Mouse (Mus musculus): Measurements from ENCODE around the gene Bnip2. TPM values are rescaled to one million over a fixed set of nuclear protein-coding genes. Genes with fewer than 3 reads are reported as not detected.
A peak's percentile ranks its signal among the peaks of the same experiment; 100 is the strongest.
"Not testable (repeated sequence)": the region's sequence is repeated elsewhere in the genome, so short reads cannot be mapped to it uniquely, and the experiment has no call there.

The Bnip2 gene
- polyA plus RNA-seq, 1 experiment from 2014 or later, result 124 TPM

DNA sequence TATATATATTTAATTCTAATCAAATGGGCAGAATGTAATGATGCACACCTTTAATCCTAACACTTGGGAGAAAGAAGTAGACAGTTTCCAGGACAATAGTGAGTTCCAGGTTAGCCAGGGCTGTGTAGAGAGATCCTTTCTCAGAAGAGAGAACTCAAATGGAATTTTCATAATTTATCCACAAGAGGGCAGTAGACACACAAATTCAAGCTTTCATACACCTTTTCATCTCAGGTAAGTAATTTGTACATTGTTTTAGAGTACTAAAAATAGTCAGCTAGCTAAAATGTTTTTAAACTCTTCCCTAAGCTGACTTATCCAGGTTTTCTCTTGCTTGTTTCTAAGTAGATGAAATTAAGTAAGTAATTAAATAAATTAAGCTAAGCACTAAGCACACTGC, 29.6 kb downstream of the Bnip2 start:
- H3K9me3 ChIP-seq (ENCODE audit: control insufficient read depth, low read length), result no peaks in the 10 kb centered on the region
- no peak overlapping the region for H3K4me2 ChIP-seq (ENCODE audit: low read depth, low read length)
- no peak overlapping the region for H3K27ac ChIP-seq (replicated peaks; ENCODE audit: low read depth, low read length)
- peaks cover 30% of the 10 kb centered on the region for H3K36me3 ChIP-seq (ENCODE audit: control insufficient read depth, insufficient read depth, low read length)
- peaks cover under 1% of the 10 kb centered on the region; the same call in 1 of the 2 replicates for H3K4me1 ChIP-seq (ENCODE audit: control insufficient read depth, insufficient read depth, low read length)
- ATAC-seq (ENCODE audit: low read depth), result no peak
- H3K9ac ChIP-seq (ENCODE audit: low read depth, low read length), result no peak overlapping the region
- H3K4me3 ChIP-seq (ENCODE audit: low read depth, low read length), result no peak overlapping the region
- peak; percentile 33 for DNase-seq (ENCODE audit: low spot score)
- no peaks in the 10 kb centered on the region for H3K27me3 ChIP-seq (replicated peaks; ENCODE audit: control insufficient read depth, insufficient read depth, low read length)

DNA sequence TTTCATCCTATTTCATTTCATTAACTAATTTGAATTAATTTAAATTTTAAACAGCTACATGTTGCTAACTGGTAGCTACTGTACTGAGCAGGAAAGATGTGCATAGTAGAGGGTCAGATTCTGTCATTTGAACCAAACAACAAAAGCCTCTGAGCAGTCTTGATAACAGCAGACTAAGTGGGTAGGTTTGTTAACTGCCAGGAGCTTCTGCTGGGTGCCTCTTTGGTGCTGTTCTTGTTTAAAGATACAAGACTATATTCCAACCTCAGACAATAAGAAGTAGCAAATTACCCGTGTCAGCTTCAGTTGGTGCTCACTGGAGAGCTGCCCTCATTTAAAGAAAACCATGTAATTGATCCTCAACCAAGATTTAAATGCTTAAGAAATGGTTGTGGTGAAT, 32.3 kb downstream of the Bnip2 start:
- Histone ChIP-seq H3K9me3 (ENCODE audit: control insufficient read depth, low read length) (no peaks in the 10 kb centered on the region), H3K27ac (replicated peaks; ENCODE audit: low read depth, low read length) (no peak overlapping the region), H3K27me3 (replicated peaks; ENCODE audit: control insufficient read depth, insufficient read depth, low read length) (no peaks in the 10 kb centered on the region), H3K4me1 (ENCODE audit: control insufficient read depth, insufficient read depth, low read length) (no peaks in the 10 kb centered on the region), H3K4me3 (ENCODE audit: low read depth, low read length) (no peak overlapping the region), H3K9ac (ENCODE audit: low read depth, low read length) (no peak overlapping the region), H3K4me2 (ENCODE audit: low read depth, low read length) (no peak overlapping the region), H3K36me3 (ENCODE audit: control insufficient read depth, insufficient read depth, low read length) (peaks cover 30% of the 10 kb centered on the region)
- ATAC-seq (ENCODE audit: low read depth) (no peak), DNase-seq (ENCODE audit: low spot score) (no peak)
- WGBS, result 74% methylated on average over 1 of the region's 1 CpGs

DNA sequence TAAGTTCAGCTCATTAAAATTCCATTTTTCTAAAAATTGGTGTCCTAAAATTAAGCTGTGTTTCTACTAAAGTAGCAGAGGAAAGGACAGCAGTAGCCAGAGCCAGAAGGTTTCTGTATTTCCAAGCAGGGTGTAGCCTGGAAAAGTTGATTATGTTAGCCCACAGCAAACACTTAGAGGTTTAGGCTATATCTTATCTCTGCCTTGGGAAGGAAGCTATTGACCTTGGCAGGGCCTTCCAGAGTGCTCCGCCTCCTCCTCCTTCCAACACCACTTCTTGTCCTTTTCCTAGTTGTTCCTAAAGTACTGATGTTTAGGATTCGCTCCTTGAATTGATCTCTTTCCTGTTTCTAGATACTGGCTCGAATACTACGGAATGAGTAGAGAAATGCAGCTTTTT, 32.8 kb downstream of the Bnip2 start:
- Histone ChIP-seq H3K27ac (replicated peaks; ENCODE audit: low read depth, low read length) (no peak overlapping the region), H3K4me3 (ENCODE audit: low read depth, low read length) (no peak overlapping the region), H3K9ac (ENCODE audit: low read depth, low read length) (no peak overlapping the region), H3K4me2 (ENCODE audit: low read depth, low read length) (no peak overlapping the region), H3K9me3 (ENCODE audit: control insufficient read depth, low read length) (no peaks in the 10 kb centered on the region), H3K27me3 (replicated peaks; ENCODE audit: control insufficient read depth, insufficient read depth, low read length) (no peaks in the 10 kb centered on the region), H3K36me3 (ENCODE audit: control insufficient read depth, insufficient read depth, low read length) (peaks cover 30% of the 10 kb centered on the region), H3K4me1 (ENCODE audit: control insufficient read depth, insufficient read depth, low read length) (no peaks in the 10 kb centered on the region)
- DNase-seq (ENCODE audit: low spot score) (no peak), ATAC-seq (ENCODE audit: low read depth) (no peak)
- 94% methylated on average over 4 of the region's 4 CpGs for WGBS

DNA sequence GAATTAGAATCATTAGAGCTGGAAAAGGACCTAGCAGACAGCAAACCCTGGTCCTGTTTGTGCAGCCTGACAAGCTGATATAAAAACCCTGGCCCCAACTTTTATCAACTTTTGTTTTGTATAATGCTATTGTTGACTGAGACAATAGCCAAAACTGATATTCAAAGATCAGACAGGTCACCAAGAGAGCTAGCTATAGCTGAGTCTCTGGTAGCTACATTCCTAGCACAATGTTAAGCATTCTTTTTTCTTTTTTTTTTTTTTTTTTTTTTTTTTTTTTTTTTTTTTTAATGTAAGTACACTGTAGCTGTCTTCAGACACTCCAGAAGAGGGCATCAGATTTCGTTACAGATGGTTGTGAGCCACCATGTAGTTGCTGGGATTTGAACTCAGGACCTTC, 34.3 kb downstream of the Bnip2 start:
- not testable (repeated sequence) for H3K27ac ChIP-seq (replicated peaks; ENCODE audit: low read depth, low read length); ATAC-seq (ENCODE audit: low read depth); DNase-seq (ENCODE audit: low spot score); H3K4me3 ChIP-seq (ENCODE audit: low read depth, low read length); H3K4me2 ChIP-seq (ENCODE audit: low read depth, low read length); H3K9ac ChIP-seq (ENCODE audit: low read depth, low read length); H3K4me1 ChIP-seq (ENCODE audit: control insufficient read depth, insufficient read depth, low read length); H3K27me3 ChIP-seq (replicated peaks; ENCODE audit: control insufficient read depth, insufficient read depth, low read length); H3K9me3 ChIP-seq (ENCODE audit: control insufficient read depth, low read length)
- 64% methylated on average over 1 of the region's 1 CpGs for WGBS
- H3K36me3 ChIP-seq (ENCODE audit: control insufficient read depth, insufficient read depth, low read length), result peaks cover 30% of the 10 kb centered on the region

DNA sequence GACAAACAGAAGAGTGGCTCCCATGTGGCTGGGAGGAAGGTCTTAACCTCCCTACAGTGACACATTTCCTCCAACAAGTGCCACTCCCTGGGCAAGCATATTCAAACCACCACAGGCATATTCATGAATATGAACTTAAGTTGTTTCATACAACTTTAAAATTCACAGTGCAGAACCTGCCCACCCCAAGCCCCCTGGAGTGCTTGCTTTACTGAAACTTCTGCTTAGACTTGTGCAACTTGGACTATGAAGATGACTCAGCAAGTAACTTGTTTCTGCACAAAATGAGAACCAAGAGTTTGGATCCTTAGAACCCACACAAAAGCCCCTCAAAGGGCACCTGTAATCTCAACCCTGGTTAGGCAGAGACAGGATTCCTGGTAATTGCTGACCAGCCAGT, 35.4 kb downstream of the Bnip2 start:
- no peak overlapping the region for H3K9ac ChIP-seq (ENCODE audit: low read depth, low read length)
- H3K27me3 ChIP-seq (replicated peaks; ENCODE audit: control insufficient read depth, insufficient read depth, low read length), result no peaks in the 10 kb centered on the region
- no peaks in the 10 kb centered on the region for H3K4me1 ChIP-seq (ENCODE audit: control insufficient read depth, insufficient read depth, low read length)
- no peak overlapping the region for H3K4me2 ChIP-seq (ENCODE audit: low read depth, low read length)
- H3K4me3 ChIP-seq (ENCODE audit: low read depth, low read length), result no peak overlapping the region
- no peak for DNase-seq (ENCODE audit: low spot score)
- no peak overlapping the region for H3K27ac ChIP-seq (replicated peaks; ENCODE audit: low read depth, low read length)
- no peak for ATAC-seq (ENCODE audit: low read depth)
- no peaks in the 10 kb centered on the region for H3K9me3 ChIP-seq (ENCODE audit: control insufficient read depth, low read length)
- peaks cover 30% of the 10 kb centered on the region for H3K36me3 ChIP-seq (ENCODE audit: control insufficient read depth, insufficient read depth, low read length)

DNA sequence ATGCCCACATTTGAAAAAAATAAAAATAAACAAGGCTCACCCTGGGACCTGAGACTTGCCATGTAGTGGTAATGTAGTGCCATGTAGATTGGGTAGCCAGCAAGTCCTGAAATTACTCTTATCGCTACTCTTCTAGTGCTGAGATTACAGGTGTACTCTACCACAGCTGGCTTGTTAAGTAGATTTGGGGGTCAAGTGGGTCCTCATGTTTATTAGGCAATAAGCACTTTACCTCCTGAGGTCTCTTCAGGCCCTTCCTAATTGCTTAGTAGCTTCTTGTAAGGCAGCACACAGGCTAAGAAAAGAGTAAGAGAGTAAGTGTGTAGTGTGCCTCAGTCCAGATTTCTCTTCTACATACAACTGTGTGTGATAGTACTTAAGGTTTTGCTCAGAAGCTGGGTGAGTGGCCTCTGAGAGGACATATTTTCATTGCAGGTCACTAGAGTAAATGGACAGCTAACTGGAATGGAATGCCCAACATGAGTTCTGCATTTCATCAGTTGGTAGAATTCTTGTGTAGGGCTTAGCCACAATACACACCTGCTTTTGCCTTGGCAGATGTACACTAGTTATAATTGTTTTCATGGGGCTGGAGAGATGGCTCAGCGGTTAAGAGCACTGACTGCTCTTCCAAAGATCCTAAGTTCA, 36.2 kb downstream of the Bnip2 start:
- DNase-seq (ENCODE audit: low spot score) (no peak), ATAC-seq (ENCODE audit: low read depth) (no peak)
- Histone ChIP-seq H3K27ac (replicated peaks; ENCODE audit: low read depth, low read length) (no peak overlapping the region), H3K4me1 (ENCODE audit: control insufficient read depth, insufficient read depth, low read length) (no peaks in the 10 kb centered on the region), H3K27me3 (replicated peaks; ENCODE audit: control insufficient read depth, insufficient read depth, low read length) (no peaks in the 10 kb centered on the region), H3K9ac (ENCODE audit: low read depth, low read length) (no peak overlapping the region), H3K4me2 (ENCODE audit: low read depth, low read length) (no peak overlapping the region), H3K9me3 (ENCODE audit: control insufficient read depth, low read length) (no peaks in the 10 kb centered on the region), H3K36me3 (ENCODE audit: control insufficient read depth, insufficient read depth, low read length) (peaks cover 23% of the 10 kb centered on the region), H3K4me3 (ENCODE audit: low read depth, low read length) (no peak overlapping the region)
- 80% methylated on average over 2 of the region's 2 CpGs for WGBS

DNA sequence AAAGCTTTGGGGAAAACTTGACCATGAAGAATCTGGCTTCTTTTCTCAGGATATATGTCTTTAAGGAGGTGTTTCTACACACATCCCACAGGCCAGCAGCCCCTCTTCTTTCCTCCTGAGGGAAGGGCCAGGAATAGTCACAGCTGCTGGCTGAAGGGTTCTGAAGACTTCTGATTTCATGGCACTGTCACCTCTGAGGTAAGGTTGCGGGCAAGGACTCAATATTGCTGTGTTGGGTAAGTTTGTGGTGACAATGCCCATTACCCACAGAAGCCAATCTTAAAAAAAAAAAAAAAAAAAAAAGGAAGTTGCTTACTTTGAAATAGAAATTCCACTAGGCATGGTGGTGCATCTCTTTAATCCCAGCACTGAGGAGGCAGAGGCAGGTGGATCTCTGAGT, 42.9 kb downstream of the Bnip2 start:
- no peak for ATAC-seq (ENCODE audit: low read depth)
- Histone ChIP-seq H3K4me3 (ENCODE audit: low read depth, low read length) (no peak overlapping the region), H3K27ac (replicated peaks; ENCODE audit: low read depth, low read length) (no peak overlapping the region), H3K9ac (ENCODE audit: low read depth, low read length) (no peak overlapping the region), H3K4me2 (ENCODE audit: low read depth, low read length) (no peak overlapping the region), H3K36me3 (ENCODE audit: control insufficient read depth, insufficient read depth, low read length) (no peaks in the 10 kb centered on the region), H3K27me3 (replicated peaks; ENCODE audit: control insufficient read depth, insufficient read depth, low read length) (no peaks in the 10 kb centered on the region), H3K4me1 (ENCODE audit: control insufficient read depth, insufficient read depth, low read length) (no peaks in the 10 kb centered on the region), H3K9me3 (ENCODE audit: control insufficient read depth, low read length) (no peaks in the 10 kb centered on the region)
- DNase-seq (ENCODE audit: low spot score), result no peak
- 94% methylated on average over 1 of the region's 1 CpGs for WGBS

DNA sequence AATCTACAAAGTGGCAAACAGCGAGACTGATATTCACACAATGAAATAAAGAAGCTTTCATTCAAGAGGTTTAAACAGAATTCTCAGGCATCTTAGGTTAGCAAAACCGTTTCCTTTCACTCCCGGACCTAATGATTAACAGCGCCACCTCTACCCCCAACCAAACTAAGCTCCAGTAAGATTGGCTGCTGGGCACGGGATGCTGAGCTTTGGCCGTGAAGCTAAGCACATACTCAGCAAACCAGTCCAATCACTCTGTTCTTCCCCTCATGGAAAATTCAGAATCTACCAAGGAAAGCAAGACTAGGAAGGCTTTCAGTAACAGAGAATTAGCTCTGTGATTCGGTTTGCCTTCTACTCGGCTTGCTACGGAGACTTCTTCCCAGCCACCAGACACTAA, 43.8 kb downstream of the Bnip2 start:
- Histone ChIP-seq H3K9ac (ENCODE audit: low read depth, low read length) (no peak overlapping the region), H3K9me3 (ENCODE audit: control insufficient read depth, low read length) (no peaks in the 10 kb centered on the region), H3K4me2 (ENCODE audit: low read depth, low read length) (no peak overlapping the region), H3K4me1 (ENCODE audit: control insufficient read depth, insufficient read depth, low read length) (no peaks in the 10 kb centered on the region), H3K27me3 (replicated peaks; ENCODE audit: control insufficient read depth, insufficient read depth, low read length) (no peaks in the 10 kb centered on the region), H3K36me3 (ENCODE audit: control insufficient read depth, insufficient read depth, low read length) (no peaks in the 10 kb centered on the region), H3K27ac (replicated peaks; ENCODE audit: low read depth, low read length) (no peak overlapping the region), H3K4me3 (ENCODE audit: low read depth, low read length) (no peak overlapping the region)
- WGBS, result 70% methylated on average over 9 of the region's 9 CpGs
- no peak for ATAC-seq (ENCODE audit: low read depth)
- DNase-seq (ENCODE audit: low spot score), result no peak

DNA sequence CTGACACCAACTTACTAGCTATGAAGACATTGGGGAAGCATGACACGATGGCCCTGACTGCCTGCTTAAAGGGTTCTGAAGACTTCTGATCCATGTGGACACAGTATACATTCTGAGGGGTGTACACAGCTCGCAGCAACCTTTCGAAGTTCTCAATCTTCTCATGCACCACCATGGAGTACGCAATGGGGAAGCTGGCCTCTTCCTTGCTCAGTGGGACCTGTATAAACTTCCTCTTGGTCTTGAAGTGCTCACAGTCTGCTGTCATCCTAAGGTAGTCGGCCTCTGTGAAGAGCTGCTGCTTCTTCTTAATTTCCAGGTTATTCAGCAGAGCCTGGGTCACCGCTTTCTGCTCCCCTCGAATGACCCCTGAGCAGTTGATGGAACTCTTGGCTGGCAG, 45.4 kb downstream of the Bnip2 start:
- H3K9ac ChIP-seq (ENCODE audit: low read depth, low read length), result no peak overlapping the region
- WGBS, result 88% methylated on average over 7 of the region's 7 CpGs
- no peak for DNase-seq (ENCODE audit: low spot score)

More for the DNA sequence above, 45.4 kb downstream of the Bnip2 start:
- H3K4me1 ChIP-seq (ENCODE audit: control insufficient read depth, insufficient read depth, low read length), result no peaks in the 10 kb centered on the region
- no peak for ATAC-seq (ENCODE audit: low read depth)
- no peak overlapping the region for H3K4me3 ChIP-seq (ENCODE audit: low read depth, low read length)
- no peaks in the 10 kb centered on the region for H3K36me3 ChIP-seq (ENCODE audit: control insufficient read depth, insufficient read depth, low read length)
- no peaks in the 10 kb centered on the region for H3K27me3 ChIP-seq (replicated peaks; ENCODE audit: control insufficient read depth, insufficient read depth, low read length)
- no peak overlapping the region for H3K4me2 ChIP-seq (ENCODE audit: low read depth, low read length)
- peaks cover 3% of the 10 kb centered on the region; the same call in 1 of the 2 replicates for H3K9me3 ChIP-seq (ENCODE audit: control insufficient read depth, low read length)
- H3K27ac ChIP-seq (replicated peaks; ENCODE audit: low read depth, low read length), result no peak overlapping the region
